Comparison of ENCODE assay signal across 17 mouse cellular contexts in the genomic region with DNA sequence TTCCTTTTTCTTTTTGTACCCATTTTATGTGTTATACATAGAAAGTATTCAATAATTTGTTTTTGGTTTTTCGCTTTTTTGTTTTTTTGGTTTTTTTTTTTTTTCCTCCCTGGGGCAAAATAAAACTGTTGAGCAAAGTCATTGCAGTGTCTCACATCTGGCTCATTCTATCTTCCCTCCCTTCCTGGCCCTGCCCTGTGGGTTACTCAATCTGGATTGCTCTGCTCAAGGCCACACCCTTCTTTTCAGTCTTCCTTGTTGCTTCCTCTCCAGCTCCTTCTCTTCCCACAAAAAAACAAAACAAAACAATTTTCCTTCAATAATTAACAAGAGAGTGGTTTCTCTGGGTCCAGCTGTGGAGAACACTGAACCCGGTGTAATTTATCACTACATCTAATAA.
A peak's percentile ranks its signal among the peaks of the same experiment; 100 is the strongest.
DNase-seq lines count a peak whose midpoint lies in the region; ATAC-seq and TF ChIP-seq lines count a peak whose summit lies in the region.
"Had no signal": no experiment of that assay in that cellular context is flagged by ENCODE, and none has a peak within 500 bp of the region (broad histone marks: within the 10 kb centered on the region; RNA-seq: fewer than 3 reads in every experiment).

No protein-coding gene starts in this region.

- DNase-seq in adrenal gland, adult 2 months, result peak; percentile 7
- no peak for DNase-seq in adrenal gland, postnatal 10 days
- DNase-seq in gastrocnemius, postnatal 25 days, result peak; percentile 8
- no peak for DNase-seq in gastrocnemius, adult 8-10 months (ENCODE audit: low spot score in 2 of 2)
- DNase-seq in lung, postnatal 4 days, result no peak
- no peak for DNase-seq in lung, adult 18-20 months
- DNase-seq: cerebellum, adult 11 months; cerebellum, adult 8-10 months; embryo, embryonic 11 days had no signal

- 0 out of 2 replicates have a peak, but pooled peaks have one; percentile 42 for ATAC-seq in megakaryocyte progenitor cell, adult 5-6 weeks (replicated peaks; ENCODE audit: poor library complexity)
- ATAC-seq: forebrain, embryonic 15.5 days; intestine, embryonic 16.5 days had no signal

- TF ChIP-seq CTCF in C2C12 (IDR thresholded peaks at IDR 0.05; ENCODE audit: control insufficient read depth, insufficient read depth, insufficient read length), result no peak

- H3K36me3 ChIP-seq in C2C12 (ENCODE audit: control insufficient read depth, insufficient read depth), result no peaks in the 10 kb centered on the region
- H3K36me3 ChIP-seq: embryonic facial prominence, embryonic 15.5 days; forebrain, embryonic 15.5 days; heart, embryonic 13.5 days; hindbrain, embryonic 15.5 days had no signal

- H3K79me2 ChIP-seq in C2C12 (ENCODE audit: control insufficient read depth, insufficient read depth), result no peaks in the 10 kb centered on the region

- H3K79me3 ChIP-seq in C2C12 (ENCODE audit: low read depth), result no peaks in the 10 kb centered on the region

- no peaks in the 10 kb centered on the region for H3K27me3 ChIP-seq in C2C12 (ENCODE audit: control insufficient read depth, insufficient read depth, insufficient read length)
- H3K27me3 ChIP-seq: embryonic facial prominence, embryonic 15.5 days; forebrain, embryonic 15.5 days; heart, embryonic 13.5 days; hindbrain, embryonic 15.5 days had no signal

- H3ac ChIP-seq in C2C12 (ENCODE audit: control insufficient read depth, insufficient read length, low read depth), result no peak overlapping the region

- no peak overlapping the region for H3K4me3 ChIP-seq in C2C12 (ENCODE audit: insufficient read depth, poor library complexity, severe bottlenecking)
- H3K4me3 ChIP-seq: embryonic facial prominence, embryonic 15.5 days; erythroblast, embryonic 14.5 days; forebrain, embryonic 15.5 days; heart, embryonic 13.5 days; hindbrain, embryonic 15.5 days had no signal

TF ChIP-seq in C2C12, 6 proteins besides CTCF, POLR2A, EP300 and RAD21:
- TF ChIP-seq MAX (IDR thresholded peaks at IDR 0.05) (no peak), CEBPB (IDR thresholded peaks at IDR 0.05; ENCODE audit: low read depth) (peak; percentile 56)

Comparison
In these comparisons a context has a peak if more than half of its experiments do, and no peak if none do; other contexts are left out.
1. DNase-seq: peak in adrenal gland, adult 2 months (single experiment) and gastrocnemius, postnatal 25 days (single experiment); none in adrenal gland, postnatal 10 days (single experiment), gastrocnemius, adult 8-10 months (0 of 2), lung, postnatal 4 days (0 of 2) and lung, adult 18-20 months (0 of 2).